Mouse (Mus musculus) adrenal gland, adult 10 weeks (tissue): ENCODE data around the gene Slc16a4. TPM values are rescaled to one million over a fixed set of nuclear protein-coding genes. Genes with fewer than 3 reads are reported as not detected.

ENCODE experiments used
- polyA plus RNA-seq: library from polyadenylated mRNA; stranded (reverse); fragments of 350-450 nt; fragmentation: Illumina TruSeq; extraction: RNeasy Lipid Tissue Mini Kit (QIAGEN cat#74804); gene quantifications from one replicate; pipeline ENCODE4 v1.2.3, GENCODE M21; 2014; ENCODE audit warnings: low read depth, low replicate concordance

Gene Slc16a4
- polyA plus RNA-seq = 2.3 TPM

GRCm38 (mm10) chr3:107290764-107291381 is at the start of gene Slc16a4:
Slc16a4 (plus strand) TSS chr3:107291230.

GRCm38 (mm10) chr3:107278479-107279269 is 12.4 kb upstream of the Slc16a4 start, which contains the start of gene Lamtor5:
Lamtor5 (plus strand) TSS chr3:107278858.

DNA sequence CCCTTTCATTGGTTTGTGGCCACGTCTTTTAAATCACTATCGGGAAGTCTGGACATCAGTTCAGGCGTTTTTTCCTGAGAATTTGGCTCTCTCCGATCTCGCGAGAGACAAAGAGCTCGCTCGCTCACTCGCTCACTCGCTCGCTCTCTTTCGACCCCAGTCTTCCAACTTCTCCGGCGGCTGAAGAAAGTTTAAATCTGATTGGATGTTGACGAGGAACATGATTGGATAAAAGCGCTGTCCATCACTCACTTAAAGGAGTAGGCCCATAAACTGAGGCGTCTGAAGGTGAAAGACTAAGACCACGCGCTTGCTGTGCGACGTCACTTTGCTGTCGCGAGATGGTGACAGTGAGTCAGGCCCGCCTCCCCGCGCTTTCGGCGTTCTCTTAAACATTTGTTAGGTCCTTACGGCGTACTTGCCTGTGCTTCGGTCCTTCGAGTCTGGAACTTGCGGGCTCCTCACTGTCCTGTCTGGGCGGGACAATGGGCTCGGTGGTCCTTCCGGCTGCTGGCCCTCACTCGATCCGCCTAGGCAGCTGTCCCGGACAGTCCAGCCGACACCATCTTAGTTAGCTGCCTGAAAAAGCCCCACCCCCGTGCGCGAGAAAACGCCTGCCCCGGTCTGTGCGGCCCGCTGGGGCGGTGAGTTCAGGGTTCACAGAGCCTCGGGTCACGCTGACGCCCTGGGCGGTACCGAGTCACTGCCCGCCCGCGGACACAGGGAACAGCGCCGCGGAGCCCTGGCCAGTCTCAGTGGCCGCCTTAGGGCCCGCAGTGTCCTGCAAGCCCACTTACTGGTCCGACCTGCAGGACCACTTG is 42.6 kb downstream of the Slc16a4 start, which contains the start of gene Rbm15:
Rbm15 (minus strand) TSS at position 293 of the 821 bp plus-strand sequence.

Other genes with a start within 250 kb of the Slc16a4 start
- 1.6 TPM for gene Kcna2, start 190.1 kb upstream of the Slc16a4 start, polyA plus RNA-seq
- gene Kcna10, start 108.2 kb upstream of the Slc16a4 start, polyA plus RNA-seq = not detected
- not detected for gene Cym, start 69.5 kb upstream of the Slc16a4 start, polyA plus RNA-seq
- not detected for gene A630076J17Rik, start 60.6 kb upstream of the Slc16a4 start, polyA plus RNA-seq
- gene Prok1, start 51.5 kb upstream of the Slc16a4 start, polyA plus RNA-seq = not detected
- gene Lamtor5, start 12.4 kb upstream of the Slc16a4 start, polyA plus RNA-seq = 179 TPM
- gene Rbm15, start 42.4 kb downstream of the Slc16a4 start, polyA plus RNA-seq = 18.6 TPM
- 1.7 TPM for gene Kcnc4, start 168.3 kb downstream of the Slc16a4 start, polyA plus RNA-seq
- gene Slc6a17, start 226.8 kb downstream of the Slc16a4 start, polyA plus RNA-seq = 0.47 TPM